Mouse (Mus musculus): ENCODE measurements at regions not wholly inside any gene's neighbourhood (a gene's known extent, or its start where the extent isn't known, plus 50 kb on each side); places are given as distances from the start of the nearest gene placed in this dataset.

DNA sequence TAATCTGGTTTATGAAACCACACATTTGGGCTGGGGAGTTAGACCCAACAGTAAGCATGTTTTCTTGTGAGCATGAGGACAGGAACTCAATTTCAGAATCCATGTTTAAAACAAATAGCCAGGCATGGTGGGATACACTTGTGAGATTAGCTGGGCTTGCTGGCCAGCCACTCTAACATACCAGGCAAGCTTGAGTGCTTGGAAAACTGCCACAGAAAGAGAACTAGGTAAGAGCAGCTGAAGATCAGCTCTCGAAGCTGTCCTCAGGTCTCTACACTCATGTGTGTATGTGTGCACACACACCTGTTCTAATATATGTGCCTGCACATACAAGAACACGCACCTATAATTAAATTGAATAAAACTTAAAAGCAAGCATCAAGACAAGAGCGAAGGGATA lies 112.2 kb upstream of the Zc3h12c start:
- no peaks in the 10 kb centered on the region for H3K9me3 ChIP-seq (replicated peaks; ENCODE audit: control insufficient read depth, low read length)
- H3K4me2 ChIP-seq (ENCODE audit: low read length), result no peak overlapping the region
- H3K36me3 ChIP-seq (ENCODE audit: control insufficient read depth, insufficient read depth, low read length), result no peaks in the 10 kb centered on the region
- peaks cover 26% of the 10 kb centered on the region for H3K4me1 ChIP-seq (ENCODE audit: control insufficient read depth, insufficient read depth, low read length)
- 89% methylated on average over 3 of the region's 3 CpGs for WGBS
- no peaks in the 10 kb centered on the region for H3K27me3 ChIP-seq (replicated peaks; ENCODE audit: control insufficient read depth, insufficient read depth, low read length)
- H3K9ac ChIP-seq (ENCODE audit: low read length), result no peak overlapping the region
- ATAC-seq, result no peak
- no peak for DNase-seq (ENCODE audit: low spot score)
- no peak overlapping the region for H3K27ac ChIP-seq (ENCODE audit: low read depth, low read length)
- no peak overlapping the region for H3K4me3 ChIP-seq (ENCODE audit: low read depth, low read length)

- Histone ChIP-seq H3K27ac (ENCODE audit: low read depth, low read length) (peak overlapping the region; percentile 87), H3K4me3 (ENCODE audit: low read depth, low read length) (no peak overlapping the region), H3K4me1 (ENCODE audit: control insufficient read depth, insufficient read depth, low read length) (peaks cover 23% of the 10 kb centered on the region), H3K27me3 (replicated peaks; ENCODE audit: control insufficient read depth, insufficient read depth, low read length) (no peaks in the 10 kb centered on the region), H3K36me3 (ENCODE audit: control insufficient read depth, insufficient read depth, low read length) (no peaks in the 10 kb centered on the region), H3K4me2 (ENCODE audit: low read length) (peak overlapping the region; percentile 39; the same call in 1 of the 2 replicates), H3K9me3 (replicated peaks; ENCODE audit: control insufficient read depth, low read length) (no peaks in the 10 kb centered on the region), H3K9ac (ENCODE audit: low read length) (no peak overlapping the region)
- WGBS, result 3% methylated on average over 3 of the region's 3 CpGs
- ATAC-seq (peak; percentile 56), DNase-seq (ENCODE audit: low spot score) (no peak)
Observed at GRCm38 (mm10) chr9:52278701-52279023, 110.3 kb upstream of the Zc3h12c start.

DNA sequence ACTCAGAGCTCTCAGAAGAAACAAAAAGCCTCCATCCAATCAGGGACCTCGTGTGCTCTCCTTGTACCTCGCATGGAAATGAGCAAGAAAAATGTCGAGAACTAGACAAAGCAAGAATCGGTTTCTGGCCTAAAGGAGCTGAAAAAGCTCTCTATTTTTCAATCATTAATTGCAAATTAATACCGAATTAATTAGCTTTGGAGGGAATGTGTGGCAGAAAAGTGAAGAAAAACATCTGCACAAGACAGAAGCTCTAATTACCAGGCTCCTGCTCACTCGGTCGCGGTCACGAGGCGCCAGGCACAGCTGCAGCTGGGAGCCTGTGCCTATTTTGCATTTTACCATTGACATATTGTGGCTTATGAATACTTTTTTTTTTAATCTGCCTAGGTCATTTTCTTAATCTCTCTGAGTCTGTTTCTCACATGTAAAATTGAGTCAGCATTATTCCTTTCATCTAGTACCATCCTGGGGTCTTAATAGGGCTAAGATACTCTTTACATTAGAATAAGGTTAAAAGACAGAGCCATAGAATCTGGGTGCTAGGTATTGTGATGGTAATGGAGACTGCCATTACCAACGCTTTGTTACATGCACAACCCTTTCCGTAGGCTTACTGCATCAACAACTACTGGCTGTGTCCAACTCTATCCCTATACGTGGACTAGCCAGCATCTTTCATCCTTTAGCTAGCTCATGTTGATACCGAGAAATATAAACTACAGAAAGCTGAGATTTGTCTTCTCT lies 109.8 kb upstream of the Zc3h12c start:
- Histone ChIP-seq H3K4me3 (ENCODE audit: low read depth, low read length) (no peak overlapping the region), H3K9me3 (replicated peaks; ENCODE audit: control insufficient read depth, low read length) (no peaks in the 10 kb centered on the region), H3K27me3 (replicated peaks; ENCODE audit: control insufficient read depth, insufficient read depth, low read length) (no peaks in the 10 kb centered on the region), H3K27ac (ENCODE audit: low read depth, low read length) (peak overlapping the region; percentile 87), H3K4me1 (ENCODE audit: control insufficient read depth, insufficient read depth, low read length) (peaks cover 21% of the 10 kb centered on the region), H3K36me3 (ENCODE audit: control insufficient read depth, insufficient read depth, low read length) (no peaks in the 10 kb centered on the region), H3K4me2 (ENCODE audit: low read length) (peak overlapping the region; percentile 39), H3K9ac (ENCODE audit: low read length) (no peak overlapping the region)
- DNase-seq (ENCODE audit: low spot score) (peak; percentile 91), ATAC-seq (peak; percentile 94)
- WGBS, result 2% methylated on average over 14 of the region's 14 CpGs

- H3K4me2 ChIP-seq (ENCODE audit: low read length), result no peak overlapping the region
- H3K4me1 ChIP-seq (ENCODE audit: control insufficient read depth, insufficient read depth, low read length), result peaks cover 17% of the 10 kb centered on the region
- WGBS, result 83% methylated on average over 3 of the region's 3 CpGs
- no peaks in the 10 kb centered on the region for H3K36me3 ChIP-seq (ENCODE audit: control insufficient read depth, insufficient read depth, low read length)
- H3K9ac ChIP-seq (ENCODE audit: low read length), result no peak overlapping the region
- ATAC-seq (no peak), DNase-seq (ENCODE audit: low spot score) (no peak)
- H3K27ac ChIP-seq (ENCODE audit: low read depth, low read length), result no peak overlapping the region
- no peaks in the 10 kb centered on the region for H3K27me3 ChIP-seq (replicated peaks; ENCODE audit: control insufficient read depth, insufficient read depth, low read length)
- H3K9me3 ChIP-seq (replicated peaks; ENCODE audit: control insufficient read depth, low read length), result no peaks in the 10 kb centered on the region
- H3K4me3 ChIP-seq (ENCODE audit: low read depth, low read length), result no peak overlapping the region
Observed at GRCm38 (mm10) chr9:52273994-52274393, 105.6 kb upstream of the Zc3h12c start.

DNA sequence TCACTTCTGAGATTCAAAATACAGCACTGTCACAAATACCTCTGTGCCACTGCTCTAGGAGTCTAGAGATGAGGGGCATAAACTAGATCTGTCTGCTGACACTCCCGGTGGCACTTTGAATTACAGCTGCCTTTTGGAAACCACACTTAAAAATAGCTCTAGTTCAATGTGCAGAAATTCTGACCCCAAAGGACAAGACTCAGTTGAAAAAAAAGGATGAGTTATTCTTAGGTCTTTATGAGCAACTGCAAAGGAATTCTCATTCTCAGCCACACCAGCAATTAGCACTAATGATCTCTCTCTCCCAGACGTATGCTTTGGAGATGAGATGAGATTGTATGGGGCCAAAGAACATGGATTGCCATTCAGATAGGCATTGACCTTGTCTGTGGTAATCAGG lies 104.3 kb upstream of the Zc3h12c start:
- Histone ChIP-seq H3K36me3 (ENCODE audit: control insufficient read depth, insufficient read depth, low read length) (no peaks in the 10 kb centered on the region), H3K9me3 (replicated peaks; ENCODE audit: control insufficient read depth, low read length) (no peaks in the 10 kb centered on the region), H3K27ac (ENCODE audit: low read depth, low read length) (no peak overlapping the region), H3K9ac (ENCODE audit: low read length) (no peak overlapping the region), H3K27me3 (replicated peaks; ENCODE audit: control insufficient read depth, insufficient read depth, low read length) (no peaks in the 10 kb centered on the region), H3K4me2 (ENCODE audit: low read length) (no peak overlapping the region), H3K4me1 (ENCODE audit: control insufficient read depth, insufficient read depth, low read length) (peaks cover 6% of the 10 kb centered on the region), H3K4me3 (ENCODE audit: low read depth, low read length) (no peak overlapping the region)
- DNase-seq (ENCODE audit: low spot score) (no peak), ATAC-seq (no peak)
- WGBS, result 65% methylated on average over 2 of the region's 2 CpGs

DNA sequence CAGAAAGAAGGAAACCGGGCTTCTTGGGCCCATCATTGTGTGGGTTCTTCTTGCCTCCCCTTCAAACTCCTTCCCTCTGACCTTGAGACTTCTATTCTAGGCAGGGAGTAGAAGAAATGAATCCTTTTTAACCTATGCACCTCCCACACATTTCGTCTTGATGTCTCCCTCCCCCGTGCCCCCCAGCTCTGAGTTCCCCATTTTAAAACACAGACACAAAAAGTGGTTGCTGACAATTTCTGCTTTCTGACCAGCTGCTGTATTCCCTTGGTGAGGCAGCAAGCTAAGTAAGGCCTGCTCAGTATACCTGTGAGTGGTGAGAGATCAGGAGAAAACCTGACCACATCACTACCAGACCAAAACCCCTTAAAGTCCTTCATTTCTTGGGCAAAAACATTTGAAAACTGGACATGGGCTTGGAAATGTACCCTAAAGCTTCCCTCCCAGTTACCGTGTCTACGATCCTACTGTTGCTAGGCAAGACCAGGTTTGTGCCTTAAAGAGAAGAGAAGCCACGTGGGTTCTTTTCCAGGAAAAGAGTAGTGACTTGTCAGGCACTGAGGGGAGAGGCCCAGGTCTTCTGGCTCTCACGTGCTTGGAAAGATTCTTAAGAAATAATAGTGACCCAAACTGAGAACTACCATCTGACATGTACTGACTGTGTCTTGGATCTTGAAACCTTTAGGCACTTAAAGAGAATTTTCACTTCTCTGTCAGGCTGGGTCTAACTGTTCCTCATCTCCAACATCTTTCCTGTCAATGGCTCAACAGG lies 103.2 kb upstream of the Zc3h12c start:
- H3K27ac ChIP-seq (ENCODE audit: low read depth, low read length), result no peak overlapping the region
- no peak overlapping the region for H3K9ac ChIP-seq (ENCODE audit: low read length)
- H3K9me3 ChIP-seq (replicated peaks; ENCODE audit: control insufficient read depth, low read length), result no peaks in the 10 kb centered on the region
- no peaks in the 10 kb centered on the region for H3K36me3 ChIP-seq (ENCODE audit: control insufficient read depth, insufficient read depth, low read length)
- H3K4me3 ChIP-seq (ENCODE audit: low read depth, low read length), result no peak overlapping the region
- WGBS, result 90% methylated on average over 7 of the region's 7 CpGs
- no peaks in the 10 kb centered on the region for H3K27me3 ChIP-seq (replicated peaks; ENCODE audit: control insufficient read depth, insufficient read depth, low read length)
- no peak overlapping the region for H3K4me2 ChIP-seq (ENCODE audit: low read length)
- DNase-seq (ENCODE audit: low spot score) (no peak), ATAC-seq (no peak)
- no peaks in the 10 kb centered on the region for H3K4me1 ChIP-seq (ENCODE audit: control insufficient read depth, insufficient read depth, low read length)

GRCm38 (mm10) chr9:52261538-52261937 lies 93.2 kb upstream of the Zc3h12c start:
- no peak overlapping the region for H3K27ac ChIP-seq (ENCODE audit: low read depth, low read length)
- H3K4me2 ChIP-seq (ENCODE audit: low read length), result no peak overlapping the region
- no peaks in the 10 kb centered on the region for H3K9me3 ChIP-seq (replicated peaks; ENCODE audit: control insufficient read depth, low read length)
- ATAC-seq (no peak), DNase-seq (ENCODE audit: low spot score) (no peak)
- H3K4me1 ChIP-seq (ENCODE audit: control insufficient read depth, insufficient read depth, low read length), result no peaks in the 10 kb centered on the region
- no peaks in the 10 kb centered on the region for H3K27me3 ChIP-seq (replicated peaks; ENCODE audit: control insufficient read depth, insufficient read depth, low read length)
- H3K4me3 ChIP-seq (ENCODE audit: low read depth, low read length), result no peak overlapping the region
- 97% methylated on average over 2 of the region's 2 CpGs for WGBS
- no peaks in the 10 kb centered on the region for H3K36me3 ChIP-seq (ENCODE audit: control insufficient read depth, insufficient read depth, low read length)
- no peak overlapping the region for H3K9ac ChIP-seq (ENCODE audit: low read length)

- no peaks in the 10 kb centered on the region for H3K36me3 ChIP-seq (ENCODE audit: control insufficient read depth, insufficient read depth, low read length)
- no peak for ATAC-seq
- no peak overlapping the region for H3K4me3 ChIP-seq (ENCODE audit: low read depth, low read length)
- no peaks in the 10 kb centered on the region for H3K4me1 ChIP-seq (ENCODE audit: control insufficient read depth, insufficient read depth, low read length)
- H3K4me2 ChIP-seq (ENCODE audit: low read length), result no peak overlapping the region
- WGBS, result 61% methylated on average over 9 of the region's 9 CpGs
- H3K27me3 ChIP-seq (replicated peaks; ENCODE audit: control insufficient read depth, insufficient read depth, low read length), result no peaks in the 10 kb centered on the region
- no peak for DNase-seq (ENCODE audit: low spot score)
- no peak overlapping the region for H3K9ac ChIP-seq (ENCODE audit: low read length)
- no peak overlapping the region for H3K27ac ChIP-seq (ENCODE audit: low read depth, low read length)
- no peaks in the 10 kb centered on the region for H3K9me3 ChIP-seq (replicated peaks; ENCODE audit: control insufficient read depth, low read length)
Observed at GRCm38 (mm10) chr9:52259459-52259858, 91.1 kb upstream of the Zc3h12c start.

GRCm38 (mm10) chr9:52255692-52256091 lies 87.3 kb upstream of the Zc3h12c start:
- Histone ChIP-seq H3K9me3 (replicated peaks; ENCODE audit: control insufficient read depth, low read length) (no peaks in the 10 kb centered on the region), H3K9ac (ENCODE audit: low read length) (no peak overlapping the region), H3K27me3 (replicated peaks; ENCODE audit: control insufficient read depth, insufficient read depth, low read length) (no peaks in the 10 kb centered on the region), H3K4me1 (ENCODE audit: control insufficient read depth, insufficient read depth, low read length) (no peaks in the 10 kb centered on the region), H3K36me3 (ENCODE audit: control insufficient read depth, insufficient read depth, low read length) (no peaks in the 10 kb centered on the region), H3K4me2 (ENCODE audit: low read length) (no peak overlapping the region), H3K27ac (ENCODE audit: low read depth, low read length) (no peak overlapping the region), H3K4me3 (ENCODE audit: low read depth, low read length) (no peak overlapping the region)
- WGBS, result 80% methylated on average over 4 of the region's 4 CpGs
- ATAC-seq, result no peak
- DNase-seq (ENCODE audit: low spot score), result no peak

All from forebrain, embryonic 14.5 days (tissue).